Mouse (Mus musculus): Measurements from ENCODE around the gene Ntrk3. TPM values are rescaled to one million over a fixed set of nuclear protein-coding genes. Genes with fewer than 3 reads are reported as not detected.

Ntrk3 gene
- polyA plus RNA-seq, 1 experiment from 2014 or later, result 0.89 TPM

- H3K9ac ChIP-seq (ENCODE audit: low read length), result no peak overlapping the region
- H3K36me3 ChIP-seq (ENCODE audit: control insufficient read depth, insufficient read depth, low read length), result no peaks in the 10 kb centered on the region
- no peak for ATAC-seq (ENCODE audit: low read depth)
- no peak overlapping the region for H3K4me2 ChIP-seq (ENCODE audit: low read depth, low read length)
- no peak overlapping the region for H3K27ac ChIP-seq (ENCODE audit: low read length)
- H3K9me3 ChIP-seq (ENCODE audit: control insufficient read depth, low read length), result no peaks in the 10 kb centered on the region
- no peaks in the 10 kb centered on the region for H3K4me1 ChIP-seq (replicated peaks; ENCODE audit: control insufficient read depth, insufficient read depth, low read length)
- 74% methylated on average over 4 of the region's 4 CpGs for WGBS
- no peak overlapping the region for H3K4me3 ChIP-seq (ENCODE audit: low read length)
- H3K27me3 ChIP-seq (ENCODE audit: control insufficient read depth, insufficient read depth, low read depth, low read length), result no peaks in the 10 kb centered on the region; the same call in 1 of the 2 replicates
These were observed 13.2 kb downstream of the Ntrk3 start for GRCm38 (mm10) chr7:78724591-78724990.

DNA sequence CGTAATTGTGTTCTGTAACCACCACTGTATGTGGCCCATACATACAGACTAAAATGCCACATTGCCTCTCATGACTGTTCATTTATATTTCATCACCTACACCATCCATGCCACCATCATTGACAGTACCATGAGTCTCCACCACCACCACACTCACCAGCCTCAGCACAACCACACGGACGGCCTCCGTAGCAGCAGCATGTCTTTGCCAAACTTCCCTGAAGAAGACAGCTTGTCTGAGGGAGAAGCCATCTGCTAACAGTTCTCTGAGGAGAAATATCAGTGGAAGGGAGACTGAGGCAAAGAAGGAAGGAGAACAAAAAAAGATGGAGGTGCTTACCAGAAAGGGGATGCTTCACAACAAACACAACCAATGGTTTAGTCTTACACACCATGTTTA lies 15.8 kb downstream of the Ntrk3 start:
- H3K9ac ChIP-seq (ENCODE audit: low read length), result no peak overlapping the region
- 93% methylated on average over 4 of the region's 4 CpGs for WGBS
- no peak for ATAC-seq (ENCODE audit: low read depth)
- no peaks in the 10 kb centered on the region for H3K36me3 ChIP-seq (ENCODE audit: control insufficient read depth, insufficient read depth, low read length)
- H3K4me1 ChIP-seq (replicated peaks; ENCODE audit: control insufficient read depth, insufficient read depth, low read length), result no peaks in the 10 kb centered on the region
- no peaks in the 10 kb centered on the region for H3K9me3 ChIP-seq (ENCODE audit: control insufficient read depth, low read length)
- H3K4me3 ChIP-seq (ENCODE audit: low read length), result no peak overlapping the region
- H3K4me2 ChIP-seq (ENCODE audit: low read depth, low read length), result no peak overlapping the region
- H3K27me3 ChIP-seq (ENCODE audit: control insufficient read depth, insufficient read depth, low read depth, low read length), result no peaks in the 10 kb centered on the region; the same call in 1 of the 2 replicates
- H3K27ac ChIP-seq (ENCODE audit: low read length), result no peak overlapping the region

GRCm38 (mm10) chr7:78720989-78721816 lies 16.6 kb downstream of the Ntrk3 start:
- ATAC-seq (ENCODE audit: low read depth), result no peak
- 56% methylated on average over 9 of the region's 9 CpGs for WGBS
- H3K9ac ChIP-seq (ENCODE audit: low read length), result no peak overlapping the region

GRCm38 (mm10) chr7:78719795-78720460 lies 17.9 kb downstream of the Ntrk3 start:
- H3K4me1 ChIP-seq (replicated peaks; ENCODE audit: control insufficient read depth, insufficient read depth, low read length), result no peaks in the 10 kb centered on the region
- H3K4me3 ChIP-seq (ENCODE audit: low read length), result no peak overlapping the region
- ATAC-seq (ENCODE audit: low read depth), result no peak
- H3K9ac ChIP-seq (ENCODE audit: low read length), result no peak overlapping the region
- no peaks in the 10 kb centered on the region for H3K36me3 ChIP-seq (ENCODE audit: control insufficient read depth, insufficient read depth, low read length)
- no peaks in the 10 kb centered on the region for H3K9me3 ChIP-seq (ENCODE audit: control insufficient read depth, low read length)
- WGBS, result 63% methylated on average over 7 of the region's 7 CpGs
- no peak overlapping the region for H3K4me2 ChIP-seq (ENCODE audit: low read depth, low read length)
- H3K27ac ChIP-seq (ENCODE audit: low read length), result no peak overlapping the region
- H3K27me3 ChIP-seq (ENCODE audit: control insufficient read depth, insufficient read depth, low read depth, low read length), result no peaks in the 10 kb centered on the region; the same call in 1 of the 2 replicates

More at GRCm38 (mm10) chr7:78720989-78721816, 16.6 kb downstream of the Ntrk3 start:
- Histone ChIP-seq H3K4me3 (ENCODE audit: low read length) (no peak overlapping the region), H3K4me2 (ENCODE audit: low read depth, low read length) (no peak overlapping the region), H3K27me3 (ENCODE audit: control insufficient read depth, insufficient read depth, low read depth, low read length) (no peaks in the 10 kb centered on the region; the same call in 1 of the 2 replicates), H3K27ac (ENCODE audit: low read length) (no peak overlapping the region), H3K9me3 (ENCODE audit: control insufficient read depth, low read length) (no peaks in the 10 kb centered on the region), H3K4me1 (replicated peaks; ENCODE audit: control insufficient read depth, insufficient read depth, low read length) (no peaks in the 10 kb centered on the region), H3K36me3 (ENCODE audit: control insufficient read depth, insufficient read depth, low read length) (no peaks in the 10 kb centered on the region)

GRCm38 (mm10) chr7:78719117-78719516 lies 18.7 kb downstream of the Ntrk3 start:
- Histone ChIP-seq H3K9ac (ENCODE audit: low read length) (no peak overlapping the region), H3K9me3 (ENCODE audit: control insufficient read depth, low read length) (no peaks in the 10 kb centered on the region), H3K4me1 (replicated peaks; ENCODE audit: control insufficient read depth, insufficient read depth, low read length) (no peaks in the 10 kb centered on the region), H3K4me3 (ENCODE audit: low read length) (no peak overlapping the region), H3K36me3 (ENCODE audit: control insufficient read depth, insufficient read depth, low read length) (no peaks in the 10 kb centered on the region), H3K27ac (ENCODE audit: low read length) (no peak overlapping the region), H3K27me3 (ENCODE audit: control insufficient read depth, insufficient read depth, low read depth, low read length) (no peaks in the 10 kb centered on the region), H3K4me2 (ENCODE audit: low read depth, low read length) (no peak overlapping the region)
- no peak for ATAC-seq (ENCODE audit: low read depth)
- WGBS, result 54% methylated on average over 5 of the region's 5 CpGs

DNA sequence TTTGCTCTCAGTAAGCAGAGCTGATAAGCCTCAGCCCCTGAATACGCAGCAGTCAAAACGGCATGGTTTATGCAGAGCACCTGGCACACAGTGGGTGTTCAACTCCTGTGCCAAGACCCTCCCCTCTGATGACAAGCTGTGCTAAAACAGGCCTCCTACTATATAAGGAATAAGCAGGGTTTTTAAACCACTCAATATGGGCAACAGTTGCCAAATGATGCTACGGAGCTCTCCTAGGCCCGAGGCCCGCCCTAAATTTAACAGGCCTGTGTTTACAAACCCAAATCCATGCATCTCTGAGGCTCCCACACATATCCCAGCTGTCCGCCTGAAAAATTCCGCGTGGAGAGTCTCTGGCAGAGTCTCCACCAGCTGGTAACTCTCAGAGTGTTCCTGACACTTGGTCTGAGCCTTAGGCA lies 19.6 kb downstream of the Ntrk3 start:
- Histone ChIP-seq H3K9me3 (ENCODE audit: control insufficient read depth, low read length) (no peaks in the 10 kb centered on the region), H3K36me3 (ENCODE audit: control insufficient read depth, insufficient read depth, low read length) (no peaks in the 10 kb centered on the region), H3K4me2 (ENCODE audit: low read depth, low read length) (no peak overlapping the region), H3K4me1 (replicated peaks; ENCODE audit: control insufficient read depth, insufficient read depth, low read length) (no peaks in the 10 kb centered on the region), H3K9ac (ENCODE audit: low read length) (no peak overlapping the region), H3K4me3 (ENCODE audit: low read length) (no peak overlapping the region), H3K27ac (ENCODE audit: low read length) (no peak overlapping the region), H3K27me3 (ENCODE audit: control insufficient read depth, insufficient read depth, low read depth, low read length) (no peaks in the 10 kb centered on the region)
- ATAC-seq (ENCODE audit: low read depth), result peak; percentile 28; the same call in 1 of the 2 replicates
- 53% methylated on average over 8 of the region's 8 CpGs for whole genome bisulfite sequencing

- Histone ChIP-seq H3K4me2 (ENCODE audit: low read depth, low read length) (no peak overlapping the region), H3K36me3 (ENCODE audit: control insufficient read depth, insufficient read depth, low read length) (no peaks in the 10 kb centered on the region), H3K27me3 (ENCODE audit: control insufficient read depth, insufficient read depth, low read depth, low read length) (no peaks in the 10 kb centered on the region), H3K4me3 (ENCODE audit: low read length) (no peak overlapping the region), H3K9me3 (ENCODE audit: control insufficient read depth, low read length) (no peaks in the 10 kb centered on the region), H3K9ac (ENCODE audit: low read length) (no peak overlapping the region), H3K4me1 (replicated peaks; ENCODE audit: control insufficient read depth, insufficient read depth, low read length) (no peaks in the 10 kb centered on the region), H3K27ac (ENCODE audit: low read length) (no peak overlapping the region)
- WGBS, result 62% methylated on average over 7 of the region's 7 CpGs
- no peak for ATAC-seq (ENCODE audit: low read depth)
These were observed 30.1 kb downstream of the Ntrk3 start for GRCm38 (mm10) chr7:78707708-78708107.

- Histone ChIP-seq H3K4me3 (ENCODE audit: low read length) (no peak overlapping the region), H3K4me1 (replicated peaks; ENCODE audit: control insufficient read depth, insufficient read depth, low read length) (no peaks in the 10 kb centered on the region), H3K9ac (ENCODE audit: low read length) (no peak overlapping the region), H3K27ac (ENCODE audit: low read length) (no peak overlapping the region), H3K36me3 (ENCODE audit: control insufficient read depth, insufficient read depth, low read length) (no peaks in the 10 kb centered on the region), H3K4me2 (ENCODE audit: low read depth, low read length) (no peak overlapping the region), H3K9me3 (ENCODE audit: control insufficient read depth, low read length) (no peaks in the 10 kb centered on the region), H3K27me3 (ENCODE audit: control insufficient read depth, insufficient read depth, low read depth, low read length) (no peaks in the 10 kb centered on the region)
- 67% methylated on average over 3 of the region's 3 CpGs for WGBS
- no peak for ATAC-seq (ENCODE audit: low read depth)
These were observed 30.7 kb downstream of the Ntrk3 start for GRCm38 (mm10) chr7:78707122-78707521.

DNA sequence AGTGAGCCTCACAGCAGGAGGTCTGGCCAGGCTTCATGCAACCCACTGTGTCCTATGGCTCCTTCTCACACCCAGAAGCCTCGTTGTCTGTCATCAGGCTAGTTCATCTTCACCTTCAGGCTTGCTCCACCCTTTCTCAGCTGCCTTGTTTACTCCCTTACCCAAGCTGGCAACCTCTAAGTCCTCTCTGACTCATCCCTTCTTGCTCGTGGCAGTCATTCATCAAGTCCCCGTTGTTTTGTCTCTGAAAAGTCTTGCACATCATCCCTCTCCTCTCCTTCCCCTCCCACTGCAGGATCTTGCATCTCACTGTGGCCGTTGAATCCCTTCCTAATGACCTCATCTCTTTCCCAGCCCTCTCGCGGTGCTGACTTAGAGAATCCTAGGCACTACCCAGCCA lies 35.1 kb downstream of the Ntrk3 start:
- H3K4me2 ChIP-seq (ENCODE audit: low read depth, low read length), result no peak overlapping the region
- no peaks in the 10 kb centered on the region for H3K9me3 ChIP-seq (ENCODE audit: control insufficient read depth, low read length)
- H3K4me3 ChIP-seq (ENCODE audit: low read length), result no peak overlapping the region
- no peak for ATAC-seq (ENCODE audit: low read depth)
- no peak overlapping the region for H3K9ac ChIP-seq (ENCODE audit: low read length)
- no peaks in the 10 kb centered on the region for H3K27me3 ChIP-seq (ENCODE audit: control insufficient read depth, insufficient read depth, low read depth, low read length)
- H3K4me1 ChIP-seq (replicated peaks; ENCODE audit: control insufficient read depth, insufficient read depth, low read length), result no peaks in the 10 kb centered on the region
- no peaks in the 10 kb centered on the region for H3K36me3 ChIP-seq (ENCODE audit: control insufficient read depth, insufficient read depth, low read length)
- whole genome bisulfite sequencing, result 37% methylated on average over 6 of the region's 6 CpGs
- no peak overlapping the region for H3K27ac ChIP-seq (ENCODE audit: low read length)
